Mouse (Mus musculus): ENCODE results near the gene Adss.
"Not testable (repeated sequence)": the region's sequence is repeated elsewhere in the genome, so short reads cannot be mapped to it uniquely, and the experiment has no call there.

The Adss gene

DNA sequence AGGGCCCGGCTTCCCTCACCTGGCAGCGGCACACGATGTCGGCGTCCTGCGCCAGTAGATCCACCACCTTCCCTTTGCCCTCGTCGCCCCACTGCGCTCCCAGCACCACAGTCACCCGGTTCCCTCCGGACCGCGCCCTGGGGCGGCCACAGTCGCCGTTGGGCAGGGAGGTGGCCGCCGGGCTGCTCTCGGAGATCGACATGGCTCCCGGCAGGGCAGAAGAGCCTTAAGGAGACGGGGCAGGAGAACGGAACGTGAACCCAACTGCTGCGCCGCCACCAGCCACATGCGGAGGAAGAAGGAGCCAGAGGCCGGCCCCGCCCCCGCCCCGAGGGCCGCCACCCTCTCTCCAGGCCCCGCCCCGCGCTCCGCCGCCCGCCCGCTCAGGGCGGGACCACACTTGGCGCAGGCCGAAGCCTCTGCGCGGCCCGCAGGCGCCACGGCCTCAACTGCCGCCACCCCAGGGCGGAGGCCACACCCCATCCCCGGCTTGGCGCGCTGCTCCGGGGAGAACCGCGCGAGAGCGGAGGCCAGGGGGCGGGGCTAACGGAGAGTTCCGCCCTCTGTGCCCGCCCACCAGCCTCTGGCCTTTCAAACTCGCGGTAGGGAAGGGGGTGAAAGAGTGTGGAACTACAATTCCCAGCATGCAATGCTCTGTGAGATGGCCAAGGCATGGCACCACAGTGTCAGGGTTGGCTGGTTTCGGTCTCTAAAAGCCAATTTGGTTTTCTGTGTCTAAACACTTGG is at the start of gene Adss:
TSS of gene Adss (minus strand) at position 319 of the 747 bp plus-strand sequence.
- peak; percentile 94 to 100 for DNase-seq (ENCODE audit: low spot score in 2 of 2)

DNA sequence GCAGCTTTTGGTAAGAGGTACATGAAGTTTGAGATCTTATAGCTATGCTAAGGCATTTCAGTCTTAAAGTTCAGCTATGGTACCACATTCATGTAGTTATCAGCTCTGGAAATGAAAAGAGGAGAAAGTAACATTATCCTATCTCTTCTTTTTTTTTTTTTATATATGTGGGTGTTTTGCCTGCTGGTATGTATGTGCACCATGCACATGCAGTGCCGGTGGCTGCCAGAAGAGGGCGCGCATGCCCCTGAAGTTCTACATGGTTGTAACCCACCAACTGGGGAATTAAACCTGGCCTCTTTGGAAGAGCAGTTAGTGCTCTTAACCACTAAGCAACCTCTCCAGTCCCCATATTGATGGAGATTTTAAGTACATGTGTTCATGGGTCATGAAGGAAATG is 49.5 kb upstream of the Adss start:
- not testable (repeated sequence) for DNase-seq (ENCODE audit: low spot score in 2 of 2)

DNA sequence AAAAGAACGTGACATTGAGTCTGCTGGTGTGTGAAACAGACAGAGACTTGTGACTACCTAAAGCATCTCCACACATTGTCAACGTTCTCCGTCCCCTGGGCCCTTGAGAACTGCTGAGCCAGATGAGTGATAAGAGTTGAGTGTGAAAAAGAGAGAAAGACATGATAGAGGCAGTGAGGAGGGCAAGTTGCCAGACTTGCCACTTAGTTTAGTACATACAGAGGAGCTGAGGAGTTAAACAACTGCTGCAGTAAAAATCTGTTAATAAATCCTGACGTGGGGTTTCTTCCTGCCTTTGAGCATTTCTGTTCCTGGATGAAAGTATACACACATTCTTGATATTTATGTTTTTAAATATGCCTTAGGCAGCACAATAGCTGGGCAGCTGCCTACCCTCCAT is 31.5 kb upstream of the Adss start:
- DNase-seq (ENCODE audit: low spot score in 2 of 2) = not testable (repeated sequence)

DNA sequence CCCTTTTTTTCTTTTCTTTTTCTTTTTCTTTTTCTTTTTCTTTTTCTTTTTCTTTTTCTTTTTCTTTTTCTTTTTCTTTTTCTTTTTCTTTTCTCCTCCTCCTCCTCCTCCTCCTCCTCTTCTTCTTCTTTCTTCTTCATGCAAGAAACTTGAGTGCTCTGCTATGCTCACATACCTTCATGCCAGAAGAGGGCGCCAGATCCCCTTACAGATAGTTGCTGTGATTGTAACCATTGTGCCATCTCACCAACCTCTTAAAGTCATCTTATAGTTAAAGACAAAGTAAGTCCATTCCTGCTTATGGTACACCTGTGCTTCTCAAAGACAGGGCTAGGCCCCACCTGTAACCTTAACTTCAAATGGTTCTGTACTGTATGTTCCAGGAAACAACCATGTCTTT is 10.5 kb upstream of the Adss start:
- not testable (repeated sequence) for DNase-seq (ENCODE audit: low spot score in 2 of 2)

DNA sequence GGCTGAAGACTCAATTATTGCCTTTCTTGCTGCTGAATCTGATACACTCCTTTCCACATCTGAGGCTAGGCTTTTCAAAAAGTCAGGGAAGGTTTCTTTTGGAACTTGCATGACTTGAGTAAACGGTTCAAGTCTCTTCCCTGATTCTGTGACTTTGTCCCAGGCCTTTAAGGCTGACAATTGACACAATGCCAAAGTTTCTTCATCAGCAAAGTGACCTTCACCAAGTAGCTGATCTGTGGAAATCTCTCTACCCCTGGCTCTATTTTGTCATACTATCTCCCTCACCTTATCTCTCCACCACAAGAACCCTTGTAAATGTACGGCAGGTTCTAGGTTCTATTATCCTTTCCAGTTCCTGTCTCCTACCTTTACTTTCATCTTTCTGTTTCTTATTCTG is 7.2 kb upstream of the Adss start:
- DNase-seq (ENCODE audit: low spot score in 2 of 2) = no peak

DNA sequence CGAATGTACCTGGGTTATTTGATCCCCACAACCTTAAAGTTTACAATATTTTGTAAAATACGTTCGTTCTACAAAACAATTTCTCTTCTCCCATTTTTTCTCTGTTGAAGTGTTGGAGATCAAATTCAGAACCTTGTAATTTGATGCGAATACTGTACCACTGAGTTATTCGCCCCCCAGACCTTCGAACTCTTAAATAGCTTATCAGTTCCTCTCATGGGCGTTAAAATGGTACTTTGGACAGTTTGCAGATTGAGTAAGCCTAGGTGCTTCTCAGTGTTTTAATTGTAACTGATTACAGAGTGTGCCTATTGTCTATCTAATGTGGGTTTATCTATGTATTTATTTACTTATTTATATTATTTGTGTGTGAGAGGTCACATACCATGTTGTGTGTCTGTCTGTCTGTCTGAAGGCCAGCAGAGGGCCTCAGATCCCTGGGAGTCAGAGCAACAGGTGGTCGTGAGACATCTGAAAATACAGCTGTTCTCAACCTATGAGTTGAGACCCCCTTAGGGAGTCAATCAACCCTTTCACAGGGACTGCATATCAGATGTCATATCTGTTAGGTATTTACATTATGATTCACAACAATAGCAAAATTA is 942 bp upstream of the Adss start:
- DNase-seq (ENCODE audit: low spot score in 2 of 2) = no peak

- DNase-seq (ENCODE audit: low spot score in 2 of 2) = peak in 1 of 2 experiments; percentile 36
These were observed 704 bp downstream of the Adss start for GRCm38 (mm10) chr1:177795421-177796192.

DNA sequence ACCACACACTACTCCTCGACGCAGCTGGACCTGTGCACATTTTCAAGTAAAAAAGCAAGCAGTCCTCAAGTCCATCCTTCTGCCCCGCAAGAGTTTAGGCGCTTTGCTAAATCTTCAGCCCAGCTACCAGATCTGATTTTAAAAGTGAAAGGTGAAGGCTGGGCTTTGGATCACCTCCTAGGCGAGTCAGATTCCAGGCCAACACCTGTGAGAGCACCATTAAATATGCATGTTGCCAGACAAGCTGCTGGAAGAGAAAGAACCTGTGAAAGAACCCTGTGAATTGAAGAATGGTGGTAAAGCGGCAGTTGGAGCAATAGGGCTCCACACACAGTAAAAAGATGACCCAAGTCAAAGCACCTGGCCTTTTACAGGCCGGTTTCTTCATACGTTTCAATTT is 1.4 kb downstream of the Adss start:
- DNase-seq (ENCODE audit: low spot score in 2 of 2) = peak in 1 of 2 experiments; percentile 13

GRCm38 (mm10) chr1:177792835-177793234 is 3.5 kb downstream of the Adss start:
- no peak for DNase-seq (ENCODE audit: low spot score in 2 of 2)

DNA sequence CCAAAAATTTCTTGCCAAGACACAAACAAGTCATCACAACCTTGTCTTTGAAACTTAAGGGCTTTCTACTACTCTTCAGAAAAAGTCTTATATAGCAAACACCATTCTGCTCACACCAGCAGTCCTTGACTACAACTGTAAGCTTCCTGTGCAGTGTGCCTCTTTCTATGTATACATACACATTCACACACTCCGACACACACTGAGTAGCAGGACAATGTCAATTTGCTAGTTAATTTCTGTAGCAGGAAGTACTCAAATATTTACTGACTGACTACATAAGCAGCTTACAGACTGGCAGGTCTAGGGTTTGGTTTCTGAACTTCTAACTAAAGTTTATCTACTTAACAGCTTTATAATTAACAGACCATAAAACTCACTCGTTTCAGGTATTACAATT is 18.9 kb downstream of the Adss start:
- DNase-seq (ENCODE audit: low spot score in 2 of 2) = no peak

- DNase-seq (ENCODE audit: low spot score in 2 of 2) = no peak
These were observed 27.4 kb downstream of the Adss start for GRCm38 (mm10) chr1:177768931-177769330.

DNA sequence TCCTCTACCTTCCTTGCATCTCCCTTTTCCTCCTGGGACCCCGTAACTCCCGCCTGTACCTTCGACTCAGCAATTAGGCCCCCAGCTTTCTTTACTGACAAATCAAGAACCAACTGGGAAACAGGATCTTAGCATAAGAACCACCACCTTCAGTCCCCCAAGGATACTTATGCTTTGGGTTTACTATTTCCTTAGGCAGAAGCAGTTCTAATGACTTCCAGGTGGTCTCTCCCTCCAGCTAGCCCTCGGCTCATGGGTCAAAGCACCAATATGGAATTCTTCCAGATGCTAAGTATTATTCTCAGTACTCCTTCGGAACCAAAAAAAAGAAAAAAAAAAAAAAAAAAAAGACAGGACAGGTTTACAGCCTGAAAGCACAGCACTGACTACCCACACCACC is 39.1 kb downstream of the Adss start:
- DNase-seq (ENCODE audit: low spot score in 2 of 2) = no peak

DNA sequence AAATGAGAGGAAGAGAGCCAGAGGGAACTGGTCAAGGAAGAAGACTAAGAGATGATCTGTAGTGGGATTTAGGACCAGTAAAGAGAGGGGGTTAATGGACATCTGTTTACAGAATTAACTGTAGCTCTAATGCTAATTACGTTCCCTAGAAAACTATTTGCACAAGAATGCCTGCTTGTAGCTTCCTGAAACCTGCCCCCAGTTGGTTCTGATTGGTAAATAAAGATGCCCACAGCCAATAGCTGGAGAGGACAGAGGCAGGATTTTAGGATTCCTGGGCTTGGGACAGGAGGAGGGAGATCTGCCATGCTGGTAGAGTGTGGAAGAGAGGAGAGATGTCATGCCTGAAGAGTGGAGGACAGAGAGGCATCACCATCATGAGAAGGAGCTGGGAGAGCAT is 42.8 kb downstream of the Adss start:
- no peak for DNase-seq (ENCODE audit: low spot score in 2 of 2)

DNA sequence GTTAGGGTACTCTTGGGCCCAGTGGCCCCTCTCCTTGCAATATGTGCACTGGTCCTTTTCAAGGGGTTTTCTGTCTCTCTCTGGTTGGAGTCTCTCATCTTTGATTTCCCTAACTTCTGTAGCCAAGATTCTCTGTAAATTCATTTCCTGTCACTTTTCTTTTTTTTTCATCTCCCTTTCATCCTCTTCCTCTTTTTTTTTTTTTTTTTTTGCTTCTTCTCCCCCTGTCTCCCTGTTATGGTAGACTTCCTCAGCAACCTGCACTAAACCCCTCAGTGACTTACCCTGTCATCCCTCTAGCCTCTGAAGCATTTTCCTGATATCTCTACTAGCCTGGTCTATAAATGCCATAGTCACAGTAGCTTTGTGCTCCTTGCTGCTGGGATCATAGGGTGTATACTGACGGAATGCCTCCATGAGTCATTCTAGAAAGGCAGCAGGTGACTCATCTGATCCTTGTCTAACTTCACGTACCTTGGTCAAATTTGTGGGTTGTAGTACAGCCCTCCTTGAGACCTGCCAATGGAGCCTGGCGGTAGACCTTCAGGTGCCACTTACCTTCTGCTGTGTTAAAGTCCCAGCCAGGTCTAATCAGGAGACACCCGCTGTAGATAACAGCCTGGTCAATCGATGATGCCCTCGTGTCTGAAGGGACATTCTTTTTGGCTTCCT is 48.3 kb downstream of the Adss start:
- DNase-seq (ENCODE audit: low spot score in 2 of 2) = no peak

- DNase-seq (ENCODE audit: low spot score in 2 of 2) = no peak
These were observed 51.6 kb downstream of the Adss start for GRCm38 (mm10) chr1:177744521-177745325.

DNA sequence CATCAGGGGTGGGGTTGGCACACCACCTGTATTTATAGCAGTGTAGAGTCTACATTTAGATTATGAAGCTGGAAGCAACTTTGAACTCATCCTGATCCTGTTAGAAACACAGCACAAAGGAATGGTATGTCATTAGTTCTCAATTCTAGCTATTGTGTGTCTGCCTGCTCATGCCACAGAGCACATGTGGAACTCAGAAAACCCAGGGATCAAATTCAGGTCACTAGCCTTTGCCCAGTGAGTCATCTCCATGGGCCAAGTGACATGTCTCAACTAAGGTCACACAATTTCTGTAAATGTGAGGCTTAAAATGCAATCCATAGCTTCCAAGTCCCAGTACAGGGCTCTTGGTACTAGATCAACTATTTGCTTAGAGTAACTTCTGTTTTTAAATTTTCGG is 54.2 kb downstream of the Adss start:
- no peak for DNase-seq (ENCODE audit: low spot score in 2 of 2)

DNA sequence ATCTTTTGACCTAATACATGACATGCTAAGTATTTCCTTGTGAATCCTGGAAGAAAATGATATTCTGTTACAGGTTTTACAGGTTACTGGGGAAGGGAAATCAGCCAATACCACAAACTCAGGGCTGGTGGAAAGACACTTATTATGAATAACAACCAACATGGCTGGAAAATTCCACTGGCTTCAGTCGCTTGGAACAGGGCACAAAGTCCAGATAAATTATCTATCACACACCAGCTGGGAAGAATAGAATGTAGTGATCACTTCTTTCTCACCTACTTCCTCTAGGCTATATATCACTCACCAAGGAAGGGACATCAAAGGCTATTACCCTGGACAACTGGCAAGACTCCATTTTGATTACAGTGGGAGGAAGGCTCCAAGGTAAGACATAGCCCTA is 55.6 kb downstream of the Adss start:
- DNase-seq (ENCODE audit: low spot score in 2 of 2) = no peak

DNA sequence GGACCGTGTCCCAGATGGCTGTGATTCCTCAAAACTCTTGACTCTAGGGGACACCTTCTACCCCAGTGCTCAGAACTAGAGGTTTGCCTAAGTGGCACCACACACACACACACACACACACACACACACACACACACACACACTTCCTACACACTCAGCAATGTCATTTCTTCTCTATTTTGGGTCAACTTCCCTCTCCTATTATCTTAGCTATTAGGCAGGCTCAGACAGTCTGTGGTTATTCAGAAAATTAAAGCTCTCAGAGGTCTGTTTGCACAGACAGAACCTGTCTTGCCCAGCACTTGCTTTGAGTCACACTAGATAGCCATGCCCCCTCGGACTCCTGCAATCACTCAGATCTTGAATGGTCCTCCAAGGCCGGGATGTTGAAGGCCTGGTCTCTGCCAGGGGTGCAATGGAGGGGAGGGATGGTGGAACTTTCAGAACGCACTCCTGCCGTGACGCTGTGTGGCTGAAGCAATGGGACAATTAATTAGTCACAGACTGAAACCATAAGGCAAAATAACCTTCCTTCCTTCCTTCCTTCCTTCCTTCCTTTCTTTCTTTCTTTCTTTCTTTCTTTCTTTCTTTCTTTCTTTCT is 58.7 kb downstream of the Adss start:
- peak; percentile 3 to 5 for DNase-seq (ENCODE audit: low spot score in 2 of 2)

DNA sequence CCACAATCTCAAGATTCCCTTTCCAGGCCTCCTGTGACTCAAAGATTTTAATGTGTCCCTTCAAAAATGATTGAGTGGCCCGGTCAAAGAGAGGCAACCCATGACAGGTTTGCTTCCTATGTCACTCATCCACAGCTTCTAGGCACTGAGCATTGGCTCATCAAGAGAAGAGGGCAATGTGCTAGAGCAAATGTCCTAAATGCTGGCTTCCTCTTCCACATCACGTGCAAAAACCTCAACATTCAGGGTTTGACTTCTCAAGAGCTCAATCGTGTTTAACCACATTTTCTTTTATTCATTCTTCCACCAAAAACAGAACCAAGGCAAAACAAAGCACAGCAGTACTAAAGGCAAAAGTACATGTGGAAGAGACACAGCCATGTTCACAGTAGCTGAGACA is 64.3 kb downstream of the Adss start:
- DNase-seq (ENCODE audit: low spot score in 2 of 2) = no peak

GRCm38 (mm10) chr1:177729043-177730024 is 67.0 kb downstream of the Adss start, which contains the start of gene 1700016C15Rik:
Gene 1700016C15Rik, plus strand, starts transcription at chr1:177729814.
- peak in 1 of 2 experiments; percentile 9 for DNase-seq (ENCODE audit: low spot score in 2 of 2)

Data from urinary bladder, adult 18-20 months (tissue).